27 mouse cellular contexts compared by ENCODE assay signal in the genomic region with DNA sequence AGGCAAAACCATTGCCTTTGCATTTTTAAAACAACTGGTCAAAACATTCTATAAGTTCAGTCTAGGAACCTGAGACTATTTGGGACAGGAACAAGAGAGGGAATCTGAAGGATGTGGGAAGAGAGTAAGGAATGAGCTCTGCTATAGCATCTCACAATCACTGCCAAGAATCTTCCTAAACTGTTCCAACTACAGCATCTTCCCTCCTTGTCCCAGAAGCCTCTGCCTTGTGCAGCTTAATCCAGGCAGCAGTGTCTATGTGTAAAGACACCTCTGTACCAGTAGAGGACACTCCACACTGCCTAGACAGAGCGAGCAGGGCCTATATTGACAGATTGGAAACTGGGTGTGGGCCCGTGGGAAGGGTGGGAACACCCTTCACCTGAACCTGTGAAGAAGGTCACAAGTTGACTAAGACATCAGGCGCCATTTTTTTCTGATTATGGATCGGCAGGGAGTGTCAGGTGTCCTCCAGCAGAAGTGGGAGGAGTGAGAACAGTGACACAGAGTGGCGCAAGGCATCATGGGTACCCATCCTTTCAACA. TPM values are rescaled to one million over a fixed set of nuclear protein-coding genes. Genes with fewer than 3 reads are reported as not detected.
DNase-seq lines count a peak whose midpoint lies in the region; ATAC-seq and TF ChIP-seq lines count a peak whose summit lies in the region.
"Had no signal": no experiment of that assay in that cellular context is flagged by ENCODE, and none has a peak within 500 bp of the region (broad histone marks: within the 10 kb centered on the region; RNA-seq: fewer than 3 reads in every experiment).

No protein-coding gene starts in this region.

- TF ChIP-seq CTCF in left cerebral cortex, adult 2 months (IDR thresholded peaks at IDR 0.05) = peak; percentile 20

- intact Hi-C loops in left cerebral cortex, adult 2 months (cut with DNase I) = no loop called here
- intact Hi-C loops in left cerebral cortex, postnatal 4 days (cut with DNase I) = no loop called here

- peak; percentile 73; the same call in 1 of the 2 replicates for ATAC-seq in frontal cortex, adult (ENCODE audit: low TSS enrichment)

- no peak overlapping the region for H3K27ac ChIP-seq in left cerebral cortex, adult 2 months
- H3K27ac ChIP-seq: embryonic facial prominence, embryonic 15.5 days; heart, embryonic 13.5 days; hindbrain, embryonic 15.5 days; limb, embryonic 12.5 days; liver, embryonic 15.5 days had no signal

- no peak overlapping the region for H3K4me3 ChIP-seq in left cerebral cortex, adult 2 months
- H3K4me3 ChIP-seq: embryonic facial prominence, embryonic 15.5 days; heart, embryonic 13.5 days; hindbrain, embryonic 15.5 days; limb, embryonic 12.5 days; liver, embryonic 15.5 days had no signal

- DNase-seq in frontal cortex, postnatal 25 days (ENCODE audit: low spot score in 2 of 2) = no peak
- DNase-seq in left cerebral cortex, adult 2 months (ENCODE audit: extremely low spot score in 1 of 2, low spot score in 2 of 2) = no peak
- DNase-seq in left cerebral cortex, postnatal 4 days = no peak
- DNase-seq in A20 (ENCODE audit: low read depth, low spot score) (peak; percentile 39), ZHBTc4 (ENCODE audit: low read depth, low spot score) (peak; percentile 62)
- no peak for DNase-seq in thymus, postnatal 0 days (ENCODE audit: low spot score)
- no peak for DNase-seq in thymus, postnatal 25 days
- DNase-seq: adrenal gland, postnatal 25 days; cerebellum, adult 11-12 months; cerebellum, postnatal 14 days; gastrocnemius, postnatal 10 days; heart, adult 18-20 months; heart, postnatal 36 days; kidney, adult 18-20 months; kidney, postnatal 25 days; lung, postnatal 36 days; right cerebral cortex, postnatal 4 days; thymus, postnatal 4 days had no signal

RNA-seq across cellular contexts. Expression of a gene that starts 15.7 kb away (rescaled TPM):
- total RNA-seq in left cerebral cortex, adult 2 months (2021) = 1 to 10 TPM; 1.8 to 2.3 TPM
- 1 to 10 TPM; 5.9 to 6.1 TPM for total RNA-seq in left cerebral cortex, postnatal 4 days (2021)
- polyA plus RNA-seq in thymus, postnatal 0 days (2015; fragmentation: Nextera tagmentation; extraction: Ambion mirVana) = 0.45 and 0.65 TPM in 2 replicates
- total RNA-seq: gastrocnemius, postnatal 10 days; heart, adult 18-20 months; heart, postnatal 36 days; neutrophil, adult 5-6 weeks had no signal

RNA-seq across cellular contexts. Expression of a gene that starts 16.9 kb away (rescaled TPM):
- total RNA-seq in left cerebral cortex, adult 2 months (2021) = 1 to 10 TPM in 1 of 2 experiments, under 1 TPM in 1; 0.20 to 1.1 TPM
- total RNA-seq in left cerebral cortex, postnatal 4 days (2021) = not detected
- 0.12 and 0.21 TPM in 2 replicates for polyA plus RNA-seq in thymus, postnatal 0 days (2015; fragmentation: Nextera tagmentation; extraction: Ambion mirVana)
- total RNA-seq: adrenal gland, postnatal 25 days; gastrocnemius, postnatal 10 days; heart, adult 18-20 months; heart, postnatal 36 days; midbrain, postnatal 0 days; neutrophil, adult 5-6 weeks had no signal
- polyA plus RNA-seq: heart, embryonic 13.5 days; liver, embryonic 15.5 days; midbrain, postnatal 0 days had no signal

RNA-seq across cellular contexts. Expression of a gene that starts 32.7 kb away (rescaled TPM):
- total RNA-seq in left cerebral cortex, adult 2 months (2021) = 1 to 10 TPM; 1.0 to 1.2 TPM
- under 1 TPM; 0.42 to 0.46 TPM for total RNA-seq in left cerebral cortex, postnatal 4 days (2021)
- 0.42 and 0.60 TPM in 2 replicates for polyA plus RNA-seq in thymus, postnatal 0 days (2015; fragmentation: Nextera tagmentation; extraction: Ambion mirVana)
- total RNA-seq: adrenal gland, postnatal 25 days; gastrocnemius, postnatal 10 days; heart, adult 18-20 months; heart, postnatal 36 days; neutrophil, adult 5-6 weeks had no signal
- polyA plus RNA-seq: heart, embryonic 13.5 days; limb, embryonic 12.5 days; liver, embryonic 15.5 days; stomach, embryonic 16.5 days had no signal

RNA-seq across cellular contexts. Expression of a gene that starts 34.6 kb away (rescaled TPM):
- 10 to 100 TPM; 11.4 to 13.8 TPM for total RNA-seq in left cerebral cortex, adult 2 months (2021)
- 1 to 10 TPM; 6.7 to 7.8 TPM for total RNA-seq in left cerebral cortex, postnatal 4 days (2021)
- polyA plus RNA-seq in thymus, postnatal 0 days (2015; fragmentation: Nextera tagmentation; extraction: Ambion mirVana) = 0.63 and 0.78 TPM in 2 replicates
- total RNA-seq: adrenal gland, postnatal 25 days; gastrocnemius, postnatal 10 days; heart, adult 18-20 months; heart, postnatal 36 days; neutrophil, adult 5-6 weeks had no signal
- polyA plus RNA-seq: heart, embryonic 13.5 days; limb, embryonic 12.5 days; liver, embryonic 15.5 days had no signal

RNA-seq across cellular contexts. Expression of a gene that starts 48.6 kb away (rescaled TPM):
- total RNA-seq in left cerebral cortex, adult 2 months (2021) = not detected
- not detected for total RNA-seq in left cerebral cortex, postnatal 4 days (2021)
- 0.50 and 0.61 TPM in 2 replicates for polyA plus RNA-seq in thymus, postnatal 0 days (2015; fragmentation: Nextera tagmentation; extraction: Ambion mirVana)
- total RNA-seq: adrenal gland, postnatal 25 days; gastrocnemius, postnatal 10 days; heart, adult 18-20 months; heart, postnatal 36 days; midbrain, postnatal 0 days; neutrophil, adult 5-6 weeks had no signal
- polyA plus RNA-seq: heart, embryonic 13.5 days; limb, embryonic 12.5 days; liver, embryonic 15.5 days; midbrain, postnatal 0 days; stomach, embryonic 16.5 days had no signal

Comparison
In these comparisons a context has a peak if more than half of its experiments do, and no peak if none do; other contexts are left out.
1. DNase-seq: peak in A20 (single experiment) and ZHBTc4 (single experiment); none in frontal cortex, postnatal 25 days (0 of 2), left cerebral cortex, adult 2 months (0 of 2), left cerebral cortex, postnatal 4 days (single experiment), thymus, postnatal 0 days (single experiment) and thymus, postnatal 25 days (single experiment).